Mouse (Mus musculus): ENCODE measurements around the gene Vmo1. TPM values are rescaled to one million over a fixed set of nuclear protein-coding genes. Genes with fewer than 3 reads are reported as not detected.
A peak's percentile ranks its signal among the peaks of the same experiment; 100 is the strongest.

The Vmo1 gene
- total and polyA plus RNA-seq, 3 experiments: not detected

GRCm38 (mm10) chr11:70465824-70466223 is 48.6 kb downstream of the Vmo1 start:
- no peak for TF ChIP-seq USF2 (IDR thresholded peaks at IDR 0.05; ENCODE audit: borderline replicate concordance in 1 of 2, insufficient read depth in 1 of 2, low read depth in 1 of 2, low read length in 2 of 2)
- no peak for TF ChIP-seq TBP (IDR thresholded peaks at IDR 0.05; ENCODE audit: low read depth, low read length)
- no peak for TF ChIP-seq JUND (IDR thresholded peaks at IDR 0.05; ENCODE audit: low read depth, low read length)
- no peak for TF ChIP-seq CTCF (IDR thresholded peaks at IDR 0.05 in 2 of 3, conservative IDR thresholded peaks at IDR 0.05 in 1 of 3; ENCODE audit: control insufficient read depth in 1 of 3, insufficient read depth in 1 of 3, low read depth in 2 of 3, low read length in 3 of 3, poor library complexity in 1 of 3, severe bottlenecking in 1 of 3)
- no peak for TF ChIP-seq KAT2A (conservative IDR thresholded peaks at IDR 0.05; ENCODE audit: low read depth, low read length)
- no peak for TF ChIP-seq TAL1 (IDR thresholded peaks at IDR 0.05; ENCODE audit: low read length)
- no peak for TF ChIP-seq NRF1 (IDR thresholded peaks at IDR 0.05; ENCODE audit: insufficient read depth, low read depth, low read length, poor library complexity, severe bottlenecking)
- TF ChIP-seq ZNF384 (IDR thresholded peaks at IDR 0.05; ENCODE audit: low read depth, low read length): no peak
- TF ChIP-seq CHD2 (IDR thresholded peaks at IDR 0.05; ENCODE audit: low read length): no peak
- TF ChIP-seq POLR2AphosphoS5 (IDR thresholded peaks at IDR 0.05; ENCODE audit: borderline replicate concordance, low read depth, low read length): no peak
- no peak for TF ChIP-seq USF1 (IDR thresholded peaks at IDR 0.05; ENCODE audit: low read depth, low read length)
- no peak for TF ChIP-seq ELF1 (IDR thresholded peaks at IDR 0.05; ENCODE audit: low read depth, low read length)
- TF ChIP-seq UBTF (IDR thresholded peaks at IDR 0.05; ENCODE audit: borderline replicate concordance, insufficient read depth, low read depth, low read length): no peak
- Histone ChIP-seq H3K27me3 (ENCODE audit: control insufficient read depth in 1 of 2, insufficient read depth in 2 of 2, low read length in 2 of 2) (peaks cover 6 to 9% of the 10 kb centered on the region in 2 experiments), H3K9ac (ENCODE audit: control insufficient read depth, low read depth, low read length, poor library complexity, severe bottlenecking) (no peak overlapping the region), H3K4me3 (ENCODE audit: control insufficient read depth in 1 of 2, insufficient read depth in 1 of 2, low read depth in 2 of 2, low read length in 2 of 2) (no peak overlapping the region), H3K36me3 (ENCODE audit: control insufficient read depth in 1 of 2, insufficient read depth in 2 of 2, low read length in 2 of 2) (no peaks in the 10 kb centered on the region), H3K27ac (ENCODE audit: control insufficient read depth, low read depth, low read length) (no peak overlapping the region), H3K79me2 (ENCODE audit: control insufficient read depth, insufficient read depth, low read length, poor library complexity) (no peaks in the 10 kb centered on the region), H3K9me3 (replicated peaks; ENCODE audit: insufficient read depth, low read length) (no peaks in the 10 kb centered on the region), H3K4me1 (ENCODE audit: control insufficient read depth in 1 of 2, insufficient read depth in 2 of 2, low read length in 2 of 2) (no peaks in the 10 kb centered on the region)
- no peak for DNase-seq (ENCODE audit: low read depth, low spot score)

GRCm38 (mm10) chr11:70465211-70465610 is 49.2 kb downstream of the Vmo1 start:
- H3K27ac ChIP-seq (ENCODE audit: control insufficient read depth, low read depth, low read length): no peak overlapping the region

More at GRCm38 (mm10) chr11:70465211-70465610, 49.2 kb downstream of the Vmo1 start:
- Histone ChIP-seq H3K79me2 (ENCODE audit: control insufficient read depth, insufficient read depth, low read length, poor library complexity) (no peaks in the 10 kb centered on the region), H3K27me3 (ENCODE audit: control insufficient read depth in 1 of 2, insufficient read depth in 2 of 2, low read length in 2 of 2) (peaks cover 6 to 11% of the 10 kb centered on the region in 2 experiments), H3K4me3 (ENCODE audit: control insufficient read depth in 1 of 2, insufficient read depth in 1 of 2, low read depth in 2 of 2, low read length in 2 of 2) (no peak overlapping the region), H3K9ac (ENCODE audit: control insufficient read depth, low read depth, low read length, poor library complexity, severe bottlenecking) (no peak overlapping the region), H3K36me3 (ENCODE audit: control insufficient read depth in 1 of 2, insufficient read depth in 2 of 2, low read length in 2 of 2) (no peaks in the 10 kb centered on the region), H3K9me3 (replicated peaks; ENCODE audit: insufficient read depth, low read length) (no peaks in the 10 kb centered on the region), H3K4me1 (ENCODE audit: control insufficient read depth in 1 of 2, insufficient read depth in 2 of 2, low read length in 2 of 2) (no peaks in the 10 kb centered on the region)
- TF ChIP-seq ETS1 (IDR thresholded peaks at IDR 0.05; ENCODE audit: low read depth, low read length) (no peak), MYC (IDR thresholded peaks at IDR 0.05; ENCODE audit: low read depth, low read length) (no peak), RCOR1 (IDR thresholded peaks at IDR 0.05; ENCODE audit: low read depth, low read length) (no peak), CTCF (IDR thresholded peaks at IDR 0.05 in 2 of 3, conservative IDR thresholded peaks at IDR 0.05 in 1 of 3; ENCODE audit: control insufficient read depth in 1 of 3, insufficient read depth in 1 of 3, low read depth in 2 of 3, low read length in 3 of 3, poor library complexity in 1 of 3, severe bottlenecking in 1 of 3) (0 out of 6 replicates have a peak, but pooled peaks of 1 of the 3 experiments have one; percentile 9), POLR2A (IDR thresholded peaks at IDR 0.05; ENCODE audit: control insufficient read depth in 1 of 2, insufficient read depth in 1 of 2, low read depth in 1 of 2, low read length in 2 of 2, poor library complexity in 1 of 2) (no peak)
- DNase-seq (ENCODE audit: low read depth, low spot score): no peak

All from MEL (cell line).